Mouse (Mus musculus) heart, embryonic 10.5 days (tissue): ENCODE measurements around the gene Grxcr1. TPM values are rescaled to one million over a fixed set of nuclear protein-coding genes. Genes with fewer than 3 reads are reported as not detected.

ENCODE experiments used
- DNase-seq: peaks from one replicate; pipeline ENCODE4 v3.0.0-alpha.2; 2017; ENCODE audit warnings: low spot score
- H3K27ac ChIP-seq: fragments of 300-500 bp; sonication (generic); 2 replicates; pipeline ENCODE4 v1.5.1; 2016; ENCODE audit warnings: mild to moderate bottlenecking
- H3K27me3 ChIP-seq: fragments of 300-500 bp; sonication (generic); 2 replicates; pipeline ENCODE4 v1.6.1; 2016; ENCODE audit warnings: mild to moderate bottlenecking; ENCODE audit not compliant: poor library complexity, insufficient read depth, severe bottlenecking
- H3K36me3 ChIP-seq: fragments of 300-500 bp; sonication (generic); 2 replicates; pipeline ENCODE4 v1.6.1; 2016; ENCODE audit warnings: mild to moderate bottlenecking, moderate library complexity
- H3K4me1 ChIP-seq: fragments of 300-500 bp; sonication (generic); 2 replicates; pipeline ENCODE4 v1.6.1; 2016; ENCODE audit warnings: mild to moderate bottlenecking
- H3K4me3 ChIP-seq: fragments of 300-500 bp; sonication (generic); 2 replicates; pipeline ENCODE4 v1.5.1; 2016; ENCODE audit warnings: mild to moderate bottlenecking, moderate library complexity
- H3K9me3 ChIP-seq: fragments of 300-500 bp; sonication (generic); 2 replicates; pipeline ENCODE4 v1.6.1; 2016; ENCODE audit warnings: mild to moderate bottlenecking, moderate library complexity
- WGBS: fragments of 180-500 bp; shearing (Covaris S2); methylation state at CpG from one replicate; pipeline ENCODE4 v1.1.7; 2016; 5-methylcytosine and 5-hydroxymethylcytosine counted together
- polyA plus RNA-seq: library from polyadenylated mRNA; unstranded; fragments of >200 nt; fragmentation: Nextera tagmentation; extraction: Ambion mirVana; gene quantifications from 2 replicates; pipeline ENCODE4 v1.2.1, GENCODE M21; 2016

Gene Grxcr1
- not detected in 2 replicates for polyA plus RNA-seq

DNA sequence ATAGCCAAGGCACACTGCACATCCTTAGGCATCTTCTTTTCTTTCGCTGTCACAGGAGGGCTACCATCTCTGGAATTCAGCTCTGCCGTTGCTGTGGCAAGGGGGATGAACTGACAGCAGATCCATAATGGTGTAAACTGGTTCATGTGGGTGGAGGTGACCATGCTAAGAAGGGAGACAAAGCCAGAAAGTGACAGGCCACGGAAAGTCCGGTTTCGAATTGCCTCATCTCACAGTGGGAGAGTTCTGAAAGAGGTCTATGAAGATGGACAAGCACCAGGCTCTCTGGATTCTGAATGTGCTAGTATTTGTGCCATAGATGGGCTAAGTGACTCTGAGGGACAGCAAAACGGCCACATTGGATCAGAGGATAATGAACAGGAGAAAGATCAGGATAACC, at the start of gene Grxcr1:
Grxcr1 (plus strand) TSS at position 92 of the 400 bp plus-strand sequence.
- no peak for DNase-seq
- no peaks in the 10 kb centered on the region for H3K9me3 ChIP-seq
- WGBS: 82% methylated on average over 6 of the region's 6 CpGs

DNA sequence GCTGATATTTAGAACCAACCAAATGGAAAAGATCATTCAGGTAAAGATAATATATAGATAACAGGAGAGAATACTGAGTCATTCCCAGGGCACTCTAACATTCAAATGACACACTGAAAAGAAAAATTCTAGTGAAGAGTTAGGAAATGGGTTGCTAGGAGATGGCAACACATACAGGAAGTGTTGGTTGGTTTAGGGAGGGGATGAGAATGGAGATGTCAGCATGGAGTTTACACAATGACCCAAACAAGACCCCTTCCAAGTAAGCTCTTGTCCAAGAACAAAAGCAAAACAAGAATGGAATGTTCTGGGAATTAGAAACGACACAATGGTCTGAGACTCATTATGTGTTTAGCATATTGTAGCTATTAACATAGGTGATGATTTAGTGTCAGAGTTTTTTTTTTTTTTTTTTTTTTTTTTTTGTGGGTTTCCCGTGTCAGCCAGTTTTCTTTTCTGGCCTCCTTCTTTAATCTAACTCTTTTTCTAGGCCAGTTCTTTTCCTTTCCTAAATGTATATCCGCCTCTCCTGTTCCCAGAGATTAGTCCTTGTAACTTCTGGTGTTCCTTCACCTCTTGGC, 49.6 kb upstream of the Grxcr1 start:
- 66% methylated on average over 3 of the region's 3 CpGs for WGBS
- Histone ChIP-seq H3K9me3 (no peaks in the 10 kb centered on the region), H3K4me1 (no peaks in the 10 kb centered on the region), H3K4me3 (no peak overlapping the region), H3K27me3 (no peaks in the 10 kb centered on the region), H3K36me3 (no peaks in the 10 kb centered on the region), H3K27ac (no peak overlapping the region)
- DNase-seq: no peak

More for the DNA sequence above, at the start of gene Grxcr1:
- Histone ChIP-seq H3K36me3 (no peaks in the 10 kb centered on the region), H3K4me3 (no peak within 1 kb of the TSS), H3K27me3 (no peaks in the 10 kb centered on the region), H3K4me1 (no peaks in the 10 kb centered on the region), H3K27ac (no peak within 1 kb of the TSS)

DNA sequence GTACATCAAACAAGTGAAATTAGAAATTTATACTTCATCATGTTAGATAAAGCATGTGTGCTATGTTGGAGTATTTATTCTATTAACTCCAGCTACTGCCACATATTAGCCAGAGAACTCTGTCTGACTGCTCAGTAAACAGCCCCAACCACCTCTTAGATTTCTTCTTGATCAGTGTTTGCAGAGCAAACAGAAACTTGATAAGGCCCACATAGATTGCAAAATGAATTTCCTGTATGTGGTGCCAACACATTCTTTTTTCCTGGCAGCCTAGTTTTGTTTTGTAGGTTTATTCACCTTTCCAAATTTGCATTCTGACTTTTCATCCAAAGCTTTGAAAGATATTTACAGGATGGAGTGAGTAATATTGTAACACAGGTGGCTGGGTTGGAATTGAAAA, 41.2 kb upstream of the Grxcr1 start:
- Histone ChIP-seq H3K4me3 (no peak overlapping the region), H3K4me1 (no peaks in the 10 kb centered on the region), H3K36me3 (no peaks in the 10 kb centered on the region), H3K9me3 (no peaks in the 10 kb centered on the region), H3K27ac (no peak overlapping the region), H3K27me3 (no peaks in the 10 kb centered on the region)
- no peak for DNase-seq

DNA sequence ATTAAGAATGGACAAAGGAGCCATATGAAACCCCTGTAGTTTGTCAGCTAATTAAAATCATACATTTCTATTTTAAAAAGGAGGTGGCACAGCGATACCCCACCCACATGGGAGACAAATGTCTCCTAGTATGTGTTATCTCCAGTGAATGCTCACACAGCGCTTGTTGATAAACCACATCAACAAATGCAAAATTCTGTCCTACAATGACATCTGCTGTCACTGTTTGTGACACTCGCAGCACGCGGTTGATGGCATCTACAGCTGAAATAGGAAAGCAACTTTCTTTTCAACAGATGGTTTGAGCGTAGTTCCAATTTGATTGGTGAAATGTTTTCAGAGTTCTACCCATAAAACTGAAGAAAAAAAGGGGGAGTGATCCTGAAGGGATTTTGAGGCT, 29.0 kb upstream of the Grxcr1 start:
- WGBS: 87% methylated on average over 6 of the region's 6 CpGs
- no peak for DNase-seq
- no peak overlapping the region for H3K27ac ChIP-seq
- no peaks in the 10 kb centered on the region for H3K4me1 ChIP-seq
- no peaks in the 10 kb centered on the region for H3K27me3 ChIP-seq
- no peaks in the 10 kb centered on the region for H3K36me3 ChIP-seq
- no peaks in the 10 kb centered on the region for H3K9me3 ChIP-seq
- no peak overlapping the region for H3K4me3 ChIP-seq

- no peak for DNase-seq
- WGBS: 58% methylated on average over 2 of the region's 2 CpGs
- Histone ChIP-seq H3K4me3 (no peak overlapping the region), H3K36me3 (no peaks in the 10 kb centered on the region), H3K27ac (no peak overlapping the region), H3K9me3 (no peaks in the 10 kb centered on the region), H3K4me1 (no peaks in the 10 kb centered on the region), H3K27me3 (no peaks in the 10 kb centered on the region)
These were observed 27.7 kb upstream of the Grxcr1 start for GRCm38 (mm10) chr5:68003904-68004303.

DNA sequence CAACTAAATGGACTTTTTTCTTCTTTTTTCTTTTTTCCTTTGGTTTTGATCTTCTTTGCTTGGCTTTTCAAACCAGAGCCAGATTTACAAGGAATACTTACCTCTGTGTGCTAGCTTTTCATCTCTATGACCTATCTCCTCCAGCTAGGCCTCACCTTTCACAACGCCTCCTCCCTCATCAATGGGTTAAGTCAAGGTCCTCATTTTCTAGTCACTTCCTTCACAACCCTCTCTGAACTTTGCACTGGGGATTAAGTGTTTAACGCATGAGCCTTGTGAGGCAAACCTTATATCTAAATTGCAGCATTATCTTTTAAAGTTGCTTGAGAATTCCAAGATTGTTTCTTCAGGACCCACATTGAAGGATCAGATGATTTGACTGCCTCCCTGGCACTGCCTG, 27.2 kb upstream of the Grxcr1 start:
- H3K4me1 ChIP-seq: no peaks in the 10 kb centered on the region
- DNase-seq: no peak
- no peak overlapping the region for H3K4me3 ChIP-seq
- 77% methylated on average over 2 of the region's 2 CpGs for WGBS
- H3K27ac ChIP-seq: no peak overlapping the region
- H3K27me3 ChIP-seq: no peaks in the 10 kb centered on the region
- no peaks in the 10 kb centered on the region for H3K36me3 ChIP-seq
- H3K9me3 ChIP-seq: no peaks in the 10 kb centered on the region

DNA sequence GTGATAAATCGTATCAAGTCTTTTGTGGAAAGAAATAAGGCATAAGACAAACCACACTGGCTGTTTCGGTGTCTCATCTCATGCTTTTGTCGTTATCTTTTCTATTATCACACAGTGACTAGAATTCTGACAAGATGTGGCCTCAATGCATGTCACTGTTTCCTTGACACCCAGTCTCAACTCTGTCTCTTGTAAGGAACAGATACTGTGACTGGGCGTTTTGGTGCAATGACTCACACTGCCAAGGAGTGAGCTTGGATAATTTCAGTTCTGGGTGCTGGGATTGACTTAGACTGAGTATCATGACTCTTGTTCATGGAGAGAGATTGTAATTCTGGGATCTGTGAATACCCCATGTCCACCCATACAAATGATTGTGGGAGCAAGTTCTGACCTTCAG, 24.6 kb upstream of the Grxcr1 start:
- no peaks in the 10 kb centered on the region for H3K27me3 ChIP-seq
- no peak overlapping the region for H3K27ac ChIP-seq
- H3K4me3 ChIP-seq: no peak overlapping the region
- WGBS: 70% methylated on average over 4 of the region's 4 CpGs
- no peaks in the 10 kb centered on the region for H3K36me3 ChIP-seq
- H3K9me3 ChIP-seq: no peaks in the 10 kb centered on the region
- H3K4me1 ChIP-seq: no peaks in the 10 kb centered on the region
- DNase-seq: no peak

- no peak for DNase-seq
- Histone ChIP-seq H3K27me3 (peaks cover 6% of the 10 kb centered on the region), H3K4me1 (no peaks in the 10 kb centered on the region), H3K27ac (no peak overlapping the region), H3K4me3 (no peak overlapping the region), H3K36me3 (no peaks in the 10 kb centered on the region), H3K9me3 (no peaks in the 10 kb centered on the region)
- WGBS: 57% methylated on average over 3 of the region's 3 CpGs
These were observed 20.1 kb upstream of the Grxcr1 start for GRCm38 (mm10) chr5:68011569-68011968.

DNA sequence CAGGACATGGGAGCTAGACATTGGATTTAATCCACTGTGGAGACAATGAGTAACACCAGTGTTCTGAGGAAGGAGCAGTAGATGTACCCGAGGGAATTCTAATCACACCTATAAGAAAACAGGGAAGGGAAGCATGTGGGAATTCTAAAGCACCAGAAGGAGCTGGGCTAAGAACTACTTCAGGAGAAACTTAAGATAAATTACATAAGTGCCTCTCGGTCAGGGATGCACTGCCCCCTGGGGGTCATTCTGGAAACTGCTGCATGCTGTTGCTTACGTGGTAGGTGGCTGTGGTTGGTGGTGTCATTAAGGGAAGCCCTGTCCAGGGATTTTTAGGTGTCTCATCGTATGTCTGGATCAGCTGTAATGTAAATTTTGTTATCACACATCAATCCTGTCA, 19.0 kb upstream of the Grxcr1 start:
- WGBS: 20% methylated on average over 4 of the region's 4 CpGs
- DNase-seq: peak; percentile 81
- H3K9me3 ChIP-seq: no peaks in the 10 kb centered on the region
- H3K27me3 ChIP-seq: peaks cover 6% of the 10 kb centered on the region
- H3K4me3 ChIP-seq: no peak overlapping the region
- no peak overlapping the region for H3K27ac ChIP-seq
- no peaks in the 10 kb centered on the region for H3K4me1 ChIP-seq
- no peaks in the 10 kb centered on the region for H3K36me3 ChIP-seq

- 72% methylated on average over 2 of the region's 2 CpGs for WGBS
- no peak for DNase-seq
- H3K27ac ChIP-seq: no peak overlapping the region
These were observed 10.8 kb upstream of the Grxcr1 start for GRCm38 (mm10) chr5:68020870-68021269.

DNA sequence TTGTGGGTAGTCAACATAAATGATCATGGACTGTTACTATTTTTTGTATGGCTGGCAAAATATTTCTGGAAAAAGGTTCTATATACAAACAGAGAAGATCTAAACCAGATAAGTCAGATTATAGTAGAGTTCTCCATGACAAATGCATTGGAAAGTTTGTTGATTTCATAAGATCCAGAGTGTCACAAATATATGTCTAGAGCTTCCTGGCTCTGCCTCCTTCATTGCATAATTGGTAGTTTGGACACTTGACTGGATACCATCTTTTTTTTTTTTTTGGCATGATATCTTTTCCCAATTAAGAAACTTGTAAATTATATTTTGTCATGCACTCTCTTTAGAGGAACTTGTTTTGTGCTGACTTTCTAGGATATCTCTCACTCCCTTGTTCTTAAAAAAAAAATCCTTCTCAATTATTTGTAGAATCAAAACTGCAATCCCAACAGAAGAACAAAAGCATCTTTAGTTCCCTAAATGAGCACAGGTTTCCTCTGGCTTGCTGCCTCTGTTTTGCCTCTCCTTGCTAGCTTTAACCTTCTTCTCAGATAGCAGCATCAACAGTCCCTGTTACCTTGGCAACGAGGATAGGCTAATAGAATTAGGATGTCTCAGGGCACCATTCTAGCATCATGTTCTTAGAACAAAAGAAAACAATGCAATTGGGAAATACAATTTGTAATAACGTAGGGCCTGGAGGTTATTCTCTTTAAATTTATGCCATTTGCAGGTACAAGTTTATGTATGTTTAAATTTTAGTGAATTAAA, 4.8 kb upstream of the Grxcr1 start:
- Histone ChIP-seq H3K36me3 (no peaks in the 10 kb centered on the region), H3K27me3 (no peaks in the 10 kb centered on the region), H3K9me3 (no peaks in the 10 kb centered on the region), H3K4me3 (no peak overlapping the region), H3K4me1 (no peaks in the 10 kb centered on the region), H3K27ac (no peak overlapping the region)
- WGBS: 74% methylated on average over 2 of the region's 2 CpGs
- DNase-seq: no peak

More at GRCm38 (mm10) chr5:68020870-68021269, 10.8 kb upstream of the Grxcr1 start:
- no peaks in the 10 kb centered on the region for H3K4me1 ChIP-seq
- H3K27me3 ChIP-seq: no peaks in the 10 kb centered on the region
- no peaks in the 10 kb centered on the region for H3K36me3 ChIP-seq
- H3K4me3 ChIP-seq: no peak overlapping the region
- no peaks in the 10 kb centered on the region for H3K9me3 ChIP-seq

DNA sequence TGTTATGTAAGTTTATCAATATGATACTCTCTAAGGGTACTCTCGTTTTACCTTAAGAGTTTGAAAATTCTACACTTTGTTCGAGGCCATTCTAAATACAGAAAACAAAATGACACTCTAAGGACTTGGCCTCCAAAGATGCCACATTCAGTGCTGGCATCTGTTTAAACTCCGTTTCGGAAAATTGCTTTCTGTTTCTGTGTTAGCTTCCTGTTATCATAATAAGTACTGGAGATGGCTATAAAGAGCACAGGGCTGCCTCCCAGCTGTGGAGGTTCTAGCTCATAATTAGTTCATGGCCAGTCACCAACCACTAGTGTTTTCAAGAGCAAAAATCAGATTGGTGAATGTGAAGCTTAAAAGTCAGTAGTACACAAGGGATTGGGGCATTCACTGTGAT, 4.2 kb upstream of the Grxcr1 start:
- no peaks in the 10 kb centered on the region for H3K27me3 ChIP-seq

DNA sequence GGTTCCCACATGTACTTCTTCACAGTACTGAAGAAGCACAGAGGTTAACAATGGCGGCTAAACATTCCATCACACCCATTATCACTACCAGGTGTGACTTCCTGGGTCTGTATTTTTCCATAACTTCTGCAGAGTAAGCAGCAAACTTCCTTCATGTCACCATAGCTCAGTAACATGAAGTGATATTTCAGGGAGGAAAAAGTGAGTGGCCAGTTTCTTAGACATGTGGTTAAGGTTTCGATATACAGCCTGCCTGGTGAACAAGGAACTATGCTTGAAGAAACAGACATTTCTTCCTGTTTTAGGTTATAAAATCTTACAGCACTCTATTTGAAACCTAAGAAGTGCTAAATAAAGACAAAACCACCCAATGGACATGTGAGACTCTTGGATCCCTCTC, 1.7 kb downstream of the Grxcr1 start:
- 85% methylated on average over 2 of the region's 2 CpGs for WGBS
- no peaks in the 10 kb centered on the region for H3K4me1 ChIP-seq
- H3K27me3 ChIP-seq: no peaks in the 10 kb centered on the region
- no peak for DNase-seq
- H3K4me3 ChIP-seq: no peak overlapping the region
- H3K9me3 ChIP-seq: no peaks in the 10 kb centered on the region
- no peaks in the 10 kb centered on the region for H3K36me3 ChIP-seq
- H3K27ac ChIP-seq: no peak overlapping the region

More for the DNA sequence above, 4.2 kb upstream of the Grxcr1 start:
- no peaks in the 10 kb centered on the region for H3K36me3 ChIP-seq
- H3K27ac ChIP-seq: no peak overlapping the region
- no peak overlapping the region for H3K4me3 ChIP-seq
- no peak for DNase-seq
- H3K9me3 ChIP-seq: no peaks in the 10 kb centered on the region
- H3K4me1 ChIP-seq: no peaks in the 10 kb centered on the region
- 81% methylated on average over 4 of the region's 4 CpGs for WGBS
